Mouse (Mus musculus): Measurements from ENCODE around the gene Oxct2b. TPM values are rescaled to one million over a fixed set of nuclear protein-coding genes. Genes with fewer than 3 reads are reported as not detected.
A peak's percentile ranks its signal among the peaks of the same experiment; 100 is the strongest.

Gene Oxct2b
- polyA plus RNA-seq (2021) = not detected

- DNase-seq (ENCODE audit: low read depth, low spot score) (no peak), ATAC-seq (no peak)
- in situ Hi-C loops (cut with MboI; ENCODE audit: low pct_unique_long_range_greater_than_20kb) = no loop called here
- ChIA-PET POLR2A (no interaction called here), CTCF (no interaction called here)
- no peak for TF ChIP-seq CTCF (IDR thresholded peaks at IDR 0.05)
- H3K27me3 ChIP-seq = peaks cover 3% of the 10 kb centered on the region
These were observed at the start of gene Oxct2b for GRCm38 (mm10) chr4:123116011-123116410. Oxct2b (plus strand) TSS chr4:123116266.

- in situ Hi-C loops (cut with MboI; ENCODE audit: low pct_unique_long_range_greater_than_20kb) = no loop called here
- no peaks in the 10 kb centered on the region for H3K27me3 ChIP-seq
- ChIA-PET POLR2A (no interaction called here), CTCF (interaction anchor here (0.7 kb wide), 1 partner anchor 14 kb away, joined by 3 read pairs; no protein-coding TSS in a partner anchor)
- no peak for TF ChIP-seq CTCF (IDR thresholded peaks at IDR 0.05)
- DNase-seq (ENCODE audit: low read depth, low spot score) (no peak), ATAC-seq (no peak)
These were observed 47.4 kb upstream of the Oxct2b start for GRCm38 (mm10) chr4:123068646-123069045.

GRCm38 (mm10) chr4:123071266-123071966 lies 44.6 kb upstream of the Oxct2b start:
- ATAC-seq (no peak), DNase-seq (ENCODE audit: low read depth, low spot score) (no peak)
- ChIA-PET POLR2A (no interaction called here), CTCF (interaction anchor here (0.9 to 1.8 kb wide), 4 partner anchors 9 to 76 kb away, joined by 3 to 5 read pairs (median 4); partner anchors contain the start of gene Mycl)
- in situ Hi-C loops (cut with MboI; ENCODE audit: low pct_unique_long_range_greater_than_20kb) = no loop called here
- no peak for TF ChIP-seq CTCF (IDR thresholded peaks at IDR 0.05)
- peaks cover 3% of the 10 kb centered on the region for H3K27me3 ChIP-seq

- no peak for TF ChIP-seq CTCF (IDR thresholded peaks at IDR 0.05)
- peaks cover 3% of the 10 kb centered on the region for H3K27me3 ChIP-seq
- ChIA-PET CTCF (no interaction called here), POLR2A (interaction anchor here (0.6 kb wide), 1 partner anchor 195 kb away, joined by 4 read pairs; no protein-coding TSS in a partner anchor)
- ATAC-seq = no peak
- no peak for DNase-seq (ENCODE audit: low read depth, low spot score)
- in situ Hi-C loops (cut with MboI; ENCODE audit: low pct_unique_long_range_greater_than_20kb) = loop anchor here (25.0 kb wide), 1 partner anchor 1840 kb away; no protein-coding TSS in a partner anchor
These were observed 39.1 kb upstream of the Oxct2b start for GRCm38 (mm10) chr4:123076928-123077327.

- POLR2A ChIA-PET = no interaction called here
- in situ Hi-C loops (cut with MboI; ENCODE audit: low pct_unique_long_range_greater_than_20kb) = loop anchor here (25.0 kb wide), 1 partner anchor 1841 kb away; no protein-coding TSS in a partner anchor
- no peak for TF ChIP-seq CTCF (IDR thresholded peaks at IDR 0.05)
- CTCF ChIA-PET = interaction anchor here (1.1 kb wide), 1 partner anchor 81 kb away, joined by 3 read pairs; no protein-coding TSS in a partner anchor
- ATAC-seq = no peak
- H3K27me3 ChIP-seq = peaks cover 3% of the 10 kb centered on the region
- no peak for DNase-seq (ENCODE audit: low read depth, low spot score)
These were observed 37.8 kb upstream of the Oxct2b start for GRCm38 (mm10) chr4:123078231-123078630.

GRCm38 (mm10) chr4:123080791-123081190 lies 35.3 kb upstream of the Oxct2b start:
- DNase-seq (ENCODE audit: low read depth, low spot score) (no peak), ATAC-seq (no peak)
- CTCF ChIA-PET = interaction anchor here (0.6 to 3.0 kb wide), 2 partner anchors 85 to 300 kb away, joined by 3 to 22 read pairs; partner anchors contain the start of gene Mycl
- H3K27me3 ChIP-seq = no peaks in the 10 kb centered on the region
- in situ Hi-C loops (cut with MboI; ENCODE audit: low pct_unique_long_range_greater_than_20kb) = loop anchor here (5.0 to 25.0 kb wide), 2 partner anchors 83 to 1843 kb away; partner anchors contain the start of gene Mycl
- no peak for TF ChIP-seq CTCF (IDR thresholded peaks at IDR 0.05)
- POLR2A ChIA-PET = no interaction called here

- peak; percentile 82 for TF ChIP-seq CTCF (IDR thresholded peaks at IDR 0.05)
- in situ Hi-C loops (cut with MboI; ENCODE audit: low pct_unique_long_range_greater_than_20kb) = loop anchor here (5.0 to 25.0 kb wide), 2 partner anchors 85 to 1845 kb away; partner anchors contain the start of gene Mycl
- ATAC-seq (no peak), DNase-seq (ENCODE audit: low read depth, low spot score) (no peak)
- CTCF ChIA-PET = interaction anchor here (0.7 to 3.0 kb wide), 2 partner anchors 12 to 86 kb away, joined by 3 to 22 read pairs; partner anchors contain the start of gene Mycl
- H3K27me3 ChIP-seq = no peaks in the 10 kb centered on the region
- POLR2A ChIA-PET = no interaction called here
These were observed 33.5 kb upstream of the Oxct2b start for GRCm38 (mm10) chr4:123082283-123083163.

- ChIA-PET CTCF (interaction anchor here (0.7 to 3.0 kb wide), 2 partner anchors 13 to 87 kb away, joined by 3 to 22 read pairs; partner anchors contain the start of gene Mycl), POLR2A (no interaction called here)
- TF ChIP-seq CTCF (IDR thresholded peaks at IDR 0.05) = no peak
- ATAC-seq (no peak), DNase-seq (ENCODE audit: low read depth, low spot score) (no peak)
- H3K27me3 ChIP-seq = no peaks in the 10 kb centered on the region
- in situ Hi-C loops (cut with MboI; ENCODE audit: low pct_unique_long_range_greater_than_20kb) = loop anchor here (5.0 to 25.0 kb wide), 2 partner anchors 86 to 1846 kb away; partner anchors contain the start of gene Mycl
These were observed 32.7 kb upstream of the Oxct2b start for GRCm38 (mm10) chr4:123083323-123083902.

GRCm38 (mm10) chr4:123085290-123085689 lies 30.8 kb upstream of the Oxct2b start:
- TF ChIP-seq CTCF (IDR thresholded peaks at IDR 0.05) = no peak
- in situ Hi-C loops (cut with MboI; ENCODE audit: low pct_unique_long_range_greater_than_20kb) = loop anchor here (5.0 to 25.0 kb wide), 2 partner anchors 173 to 1848 kb away; no protein-coding TSS in a partner anchor
- no peak for ATAC-seq
- no peak for DNase-seq (ENCODE audit: low read depth, low spot score)
- CTCF ChIA-PET = interaction anchor here (0.9 kb wide), 1 partner anchor 141 kb away, joined by 3 read pairs; no protein-coding TSS in a partner anchor
- H3K27me3 ChIP-seq = no peaks in the 10 kb centered on the region
- POLR2A ChIA-PET = interaction anchor here (0.6 kb wide), 1 partner anchor 76 kb away, joined by 4 read pairs; no protein-coding TSS in a partner anchor

GRCm38 (mm10) chr4:123086381-123086780 lies 29.7 kb upstream of the Oxct2b start:
- DNase-seq (ENCODE audit: low read depth, low spot score) = no peak
- TF ChIP-seq CTCF (IDR thresholded peaks at IDR 0.05) = peak; percentile 17
- ChIA-PET POLR2A (no interaction called here), CTCF (no interaction called here)
- no peak for ATAC-seq
- H3K27me3 ChIP-seq = no peaks in the 10 kb centered on the region
- in situ Hi-C loops (cut with MboI; ENCODE audit: low pct_unique_long_range_greater_than_20kb) = loop anchor here (5.0 to 25.0 kb wide), 2 partner anchors 174 to 1849 kb away; no protein-coding TSS in a partner anchor

Measured in Patski (cell line).